Mouse (Mus musculus) gastrocnemius, postnatal 14 days (tissue): ENCODE results near the gene Gusb. TPM values are rescaled to one million over a fixed set of nuclear protein-coding genes. Genes with fewer than 3 reads are reported as not detected.

Source experiments
- DNase-seq: peaks from one replicate; pipeline ENCODE4 v3.0.0; 2021; ENCODE audit warnings: mixed read lengths
- intact Hi-C: fragments of 180-260 bp; cut with DNase I; formaldehyde crosslinking; loops from one replicate; pipeline ENCODE4 v1.15.1; 2025; ENCODE audit warnings: low total_unique reads
- total RNA-seq, 2 experiments: library from RNA; stranded (reverse); gene quantifications; 2 replicates each; pipeline ENCODE4 v1.2.3; 2021

The Gusb gene
- total RNA-seq, 2 experiments from 2014 or later, result 10.6 to 13.4 TPM

GRCm38 (mm10) chr5:130029142-130029897 is 26.5 kb upstream of the Gusb start, which contains the start of the genes Asl and Crcp:
Gene Asl (minus strand): TSS chr5:130029247.
Gene Crcp (plus strand): TSS chr5:130029290.
- intact Hi-C loops, result no loop called here
- peak; percentile 85 for DNase-seq

- intact Hi-C loops, result no loop called here
- DNase-seq, result no peak
Observed at GRCm38 (mm10) chr5:130027696-130028095, 24.8 kb upstream of the Gusb start.

DNA sequence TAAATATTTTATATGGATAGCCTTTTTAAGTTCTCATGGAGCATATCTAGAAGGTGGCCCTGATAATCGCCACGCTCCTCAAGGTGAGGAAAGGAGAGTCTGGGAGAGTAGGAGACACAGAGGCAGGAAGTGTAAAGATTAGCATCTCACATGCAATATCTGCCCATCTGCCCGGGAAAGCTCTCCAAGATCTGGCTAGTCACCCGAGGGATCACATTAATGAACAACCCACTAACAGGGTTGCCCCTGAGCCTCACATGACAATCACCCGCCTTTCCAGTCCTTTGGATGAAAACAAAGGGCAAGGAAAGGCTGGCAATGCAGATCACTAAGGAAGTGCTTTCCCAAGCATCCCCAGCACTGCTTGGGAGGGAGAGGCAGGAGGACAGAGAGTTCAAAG is 24.3 kb upstream of the Gusb start:
- intact Hi-C loops, result no loop called here

GRCm38 (mm10) chr5:130023767-130024539 is 21.1 kb upstream of the Gusb start:
- intact Hi-C loops, result no loop called here
- peak; percentile 82 for DNase-seq

More for the DNA sequence above, 24.3 kb upstream of the Gusb start:
- no peak for DNase-seq

- DNase-seq, result no peak
- intact Hi-C loops, result no loop called here
Observed at GRCm38 (mm10) chr5:130023067-130023766, 20.4 kb upstream of the Gusb start.

DNA sequence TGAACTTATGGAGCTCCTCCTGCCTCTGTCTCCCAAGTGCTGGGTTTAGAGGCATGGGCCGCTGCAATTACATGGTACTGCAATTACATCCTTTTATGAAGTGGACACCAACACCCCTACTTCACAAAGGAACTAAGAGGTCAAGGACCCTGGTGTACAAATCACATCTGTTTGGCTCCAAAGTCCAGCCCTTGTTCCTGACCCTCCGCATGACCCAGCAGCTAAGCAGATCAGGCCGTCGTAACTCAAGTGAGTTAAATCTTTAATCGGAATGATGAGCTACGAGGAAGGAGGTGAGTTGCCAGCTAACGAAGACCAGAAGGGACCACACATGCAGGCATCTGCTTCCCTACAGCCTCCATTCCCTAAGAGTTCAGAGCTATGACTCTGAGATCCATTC is 19.5 kb upstream of the Gusb start:
- DNase-seq, result no peak
- intact Hi-C loops, result no loop called here

GRCm38 (mm10) chr5:130021361-130021966 is 18.6 kb upstream of the Gusb start:
- intact Hi-C loops, result no loop called here
- DNase-seq, result no peak

- no peak for DNase-seq
- intact Hi-C loops, result no loop called here
Observed at GRCm38 (mm10) chr5:130019461-130019860, 16.6 kb upstream of the Gusb start.

GRCm38 (mm10) chr5:130015104-130015503 is 12.3 kb upstream of the Gusb start:
- intact Hi-C loops, result no loop called here
- no peak for DNase-seq

- DNase-seq, result no peak
- intact Hi-C loops, result no loop called here
Observed at GRCm38 (mm10) chr5:130010961-130011360, 8.1 kb upstream of the Gusb start.

- DNase-seq, result no peak
- intact Hi-C loops, result no loop called here
Observed at GRCm38 (mm10) chr5:130009784-130010183, 6.9 kb upstream of the Gusb start.

GRCm38 (mm10) chr5:130008034-130008590 is 5.3 kb upstream of the Gusb start:
- intact Hi-C loops, result no loop called here

DNA sequence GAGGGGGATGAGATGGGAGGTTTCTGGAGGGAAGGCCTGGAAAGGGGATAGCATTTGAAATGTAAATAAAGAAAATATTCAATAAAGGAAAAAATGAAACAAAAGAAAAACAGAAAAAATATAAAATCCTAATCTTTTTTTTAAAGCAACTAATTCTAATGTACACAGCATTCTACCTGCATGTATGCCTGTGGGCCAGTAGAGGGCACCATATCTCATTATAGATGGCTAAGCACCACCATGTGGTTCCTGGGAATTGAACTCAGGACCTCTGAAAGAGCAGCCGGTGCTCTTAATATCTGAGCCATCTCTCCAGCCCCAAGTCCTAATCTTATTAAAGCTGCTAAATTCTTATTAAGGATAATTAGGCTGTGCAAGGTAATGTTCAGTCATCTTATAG is 4.5 kb upstream of the Gusb start:
- DNase-seq, result no peak
- intact Hi-C loops, result no loop called here

More at GRCm38 (mm10) chr5:130008034-130008590, 5.3 kb upstream of the Gusb start:
- no peak for DNase-seq

- no peak for DNase-seq
- intact Hi-C loops, result no loop called here
Observed at GRCm38 (mm10) chr5:130003229-130003628, 380 bp upstream of the Gusb start.

GRCm38 (mm10) chr5:130001356-130001987 is 1.4 kb downstream of the Gusb start:
- no peak for DNase-seq

DNA sequence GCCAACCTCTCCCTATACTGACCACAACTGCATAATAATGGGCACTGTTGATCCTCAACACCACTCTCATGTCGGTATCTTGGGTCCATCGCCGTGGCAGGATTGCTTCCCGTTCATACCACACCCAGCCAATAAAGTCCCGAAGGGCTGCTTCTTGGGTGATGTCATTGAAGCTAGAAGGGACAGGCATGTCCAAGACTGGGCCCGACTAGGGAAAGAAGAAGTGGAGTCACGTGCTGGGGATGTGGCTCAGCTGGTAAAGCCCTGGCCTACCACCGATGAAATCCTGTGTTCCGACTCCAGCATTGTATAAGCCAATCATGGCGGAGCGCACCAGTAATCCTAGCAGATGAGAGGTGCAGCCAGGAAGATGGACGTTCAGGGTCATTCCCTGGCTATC is 2.1 kb downstream of the Gusb start:
- intact Hi-C loops, result no loop called here

More at GRCm38 (mm10) chr5:130001356-130001987, 1.4 kb downstream of the Gusb start:
- intact Hi-C loops, result no loop called here

GRCm38 (mm10) chr5:129999097-129999496 is 3.8 kb downstream of the Gusb start:
- peak; percentile 23 for DNase-seq
- intact Hi-C loops, result no loop called here

More for the DNA sequence above, 2.1 kb downstream of the Gusb start:
- no peak for DNase-seq

DNA sequence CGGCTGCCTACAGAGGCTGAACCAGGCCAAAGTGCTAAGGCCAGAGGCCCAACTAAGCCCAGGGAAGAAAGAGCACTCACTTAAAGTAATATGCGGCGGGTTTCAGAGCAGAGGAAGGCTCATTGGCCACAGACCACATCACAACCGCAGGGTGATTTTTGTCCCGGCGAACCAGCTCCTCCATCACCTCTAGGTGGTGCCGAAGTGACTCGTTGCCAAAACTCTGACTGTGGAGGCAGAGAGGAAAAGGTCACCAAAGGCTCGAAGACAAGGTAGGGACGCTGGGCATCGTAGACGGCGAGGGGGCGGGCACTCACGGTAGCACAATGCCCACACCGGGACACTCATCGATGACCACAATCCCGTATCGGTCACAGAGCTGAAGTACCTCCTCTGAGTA is 5.1 kb downstream of the Gusb start:
- intact Hi-C loops, result no loop called here
- DNase-seq, result no peak

GRCm38 (mm10) chr5:129994989-129995388 is 7.9 kb downstream of the Gusb start:
- intact Hi-C loops, result no loop called here
- DNase-seq, result no peak
